Mouse (Mus musculus): ENCODE measurements around the gene Dazap1. TPM values are rescaled to one million over a fixed set of nuclear protein-coding genes. Genes with fewer than 3 reads are reported as not detected.

Dazap1 gene
- total and polyA plus RNA-seq, 3 experiments: 159 to 236 TPM; not detected in 1

DNA sequence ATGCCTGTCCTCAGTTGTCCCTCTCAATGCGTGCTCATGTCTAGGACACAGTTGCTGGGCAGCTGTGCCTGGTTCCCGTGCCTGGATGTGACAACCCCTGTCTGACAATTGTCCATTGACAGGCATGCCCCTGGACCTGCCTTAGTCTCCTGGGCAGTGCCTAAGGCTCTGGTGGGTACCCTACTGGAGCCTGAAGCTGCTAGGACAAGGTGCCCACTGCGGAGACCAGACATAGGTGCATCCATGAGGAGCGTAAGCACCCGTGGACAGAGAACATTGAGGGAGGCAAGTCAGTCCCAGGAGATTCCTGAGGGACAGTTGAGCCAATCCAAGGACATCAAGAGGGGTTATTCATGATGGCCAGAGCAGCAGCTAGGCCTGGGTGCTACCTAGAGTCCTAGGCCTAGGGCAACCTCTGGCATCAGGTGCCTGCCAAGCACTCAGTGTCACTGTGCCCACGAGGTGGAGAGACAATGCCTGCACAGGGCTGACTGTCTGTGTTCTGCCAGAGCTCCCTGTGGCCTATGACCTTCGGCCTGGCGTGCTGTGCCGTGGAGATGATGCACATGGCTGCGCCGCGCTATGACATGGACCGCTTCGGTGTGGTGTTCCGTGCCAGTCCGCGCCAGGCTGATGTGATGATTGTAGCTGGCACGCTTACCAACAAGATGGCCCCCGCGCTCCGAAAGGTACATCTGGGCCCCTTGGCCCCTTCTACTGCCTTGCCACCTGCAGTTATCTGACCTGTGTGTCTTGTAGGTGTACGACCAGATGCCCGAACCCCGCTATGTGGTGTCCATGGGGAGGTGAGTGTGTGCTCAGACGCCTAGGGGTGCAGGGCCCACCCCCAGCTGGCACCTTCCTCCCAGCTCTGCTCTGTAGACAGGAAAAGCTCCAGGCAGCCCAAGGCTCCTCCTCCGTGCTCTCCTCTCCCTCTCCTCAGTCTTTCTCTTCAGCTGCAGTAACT is 6.7 kb upstream of the Dazap1 start:
- Histone ChIP-seq H3K9me3 (replicated peaks; ENCODE audit: insufficient read depth, low read length) (no peaks in the 10 kb centered on the region), H3K4me3 (ENCODE audit: control insufficient read depth in 1 of 2, insufficient read depth in 1 of 2, low read depth in 2 of 2, low read length in 2 of 2) (no peak overlapping the region), H3K79me2 (ENCODE audit: control insufficient read depth, insufficient read depth, low read length, poor library complexity) (peaks cover 15% of the 10 kb centered on the region), H3K9ac (ENCODE audit: control insufficient read depth, low read depth, low read length, poor library complexity, severe bottlenecking) (no peak overlapping the region), H3K27ac (ENCODE audit: control insufficient read depth, low read depth, low read length) (no peak overlapping the region), H3K27me3 (ENCODE audit: control insufficient read depth in 1 of 2, insufficient read depth in 2 of 2, low read length in 2 of 2) (no peaks in the 10 kb centered on the region), H3K36me3 (ENCODE audit: control insufficient read depth in 1 of 2, insufficient read depth in 2 of 2, low read length in 2 of 2) (no peaks in the 10 kb centered on the region; a peak in 1 of 4 replicates), H3K4me1 (ENCODE audit: control insufficient read depth in 1 of 2, insufficient read depth in 2 of 2, low read length in 2 of 2) (peaks cover 0 to 3% of the 10 kb centered on the region in 2 experiments; a peak in 2 of 4 replicates)
- DNase-seq (ENCODE audit: low read depth, low spot score): no peak
- TF ChIP-seq ZKSCAN1 (IDR thresholded peaks at IDR 0.05; ENCODE audit: low read depth, low read length): no peak
- TF ChIP-seq TCF12 (IDR thresholded peaks at IDR 0.05; ENCODE audit: low read depth, low read length): no peak
- TF ChIP-seq USF2 (IDR thresholded peaks at IDR 0.05; ENCODE audit: borderline replicate concordance in 1 of 2, insufficient read depth in 1 of 2, low read depth in 1 of 2, low read length in 2 of 2): no peak
- TF ChIP-seq ZMIZ1 (IDR thresholded peaks at IDR 0.05; ENCODE audit: low read depth, low read length): no peak
- TF ChIP-seq MAZ (IDR thresholded peaks at IDR 0.05; ENCODE audit: low read depth, low read length): no peak
- no peak for TF ChIP-seq TBP (IDR thresholded peaks at IDR 0.05; ENCODE audit: low read depth, low read length)
- no peak for TF ChIP-seq USF1 (IDR thresholded peaks at IDR 0.05; ENCODE audit: low read depth, low read length)
- TF ChIP-seq MXI1 (IDR thresholded peaks at IDR 0.05; ENCODE audit: low read depth, low read length): no peak
- TF ChIP-seq JUND (IDR thresholded peaks at IDR 0.05; ENCODE audit: low read depth, low read length): no peak
- no peak for TF ChIP-seq MAX (IDR thresholded peaks at IDR 0.05; ENCODE audit: low read length)
- TF ChIP-seq POLR2AphosphoS5 (IDR thresholded peaks at IDR 0.05; ENCODE audit: borderline replicate concordance, low read depth, low read length): no peak
- TF ChIP-seq GABPA (IDR thresholded peaks at IDR 0.05; ENCODE audit: low read depth, low read length): no peak
- no peak for TF ChIP-seq MYB (IDR thresholded peaks at IDR 0.05; ENCODE audit: low read depth, low read length)
- no peak for TF ChIP-seq CTCF (IDR thresholded peaks at IDR 0.05 in 2 of 3, conservative IDR thresholded peaks at IDR 0.05 in 1 of 3; ENCODE audit: control insufficient read depth in 1 of 3, insufficient read depth in 1 of 3, low read depth in 2 of 3, low read length in 3 of 3, poor library complexity in 1 of 3, severe bottlenecking in 1 of 3)
- TF ChIP-seq KAT2A (conservative IDR thresholded peaks at IDR 0.05; ENCODE audit: low read depth, low read length): no peak
- TF ChIP-seq CHD2 (IDR thresholded peaks at IDR 0.05; ENCODE audit: low read length): no peak
- no peak for TF ChIP-seq SMC3 (IDR thresholded peaks at IDR 0.05; ENCODE audit: low read depth, low read length)
- TF ChIP-seq NRF1 (IDR thresholded peaks at IDR 0.05; ENCODE audit: insufficient read depth, low read depth, low read length, poor library complexity, severe bottlenecking): no peak
- TF ChIP-seq SIN3A (IDR thresholded peaks at IDR 0.05; ENCODE audit: low read length): no peak
- TF ChIP-seq MEF2A (IDR thresholded peaks at IDR 0.05; ENCODE audit: extremely low read depth, insufficient replicate concordance, low read depth, low read length, poor library complexity, severe bottlenecking): no peak

Measured in MEL (cell line).